Mouse (Mus musculus) monocyte, adult 5-6 weeks (primary cell): Measurements from ENCODE around the gene Rnf222. TPM values are rescaled to one million over a fixed set of nuclear protein-coding genes. Genes with fewer than 3 reads are reported as not detected.

ENCODE experiments used
- total RNA-seq: library from RNA; stranded (forward); fragments of 200-1000, 200-491, 200-594 nt; gene quantifications from 3 replicates; pipeline ENCODE4 v1.2.3, GENCODE M21; 2017

Rnf222 gene
- total RNA-seq, 1 experiment from 2014 or later: not detected

Other genes starting within 250 kb of the Rnf222 start
- 0.11 to 1.4 TPM (median 0.76 TPM) in 3 replicates for gene Myh10, start 197.0 kb upstream of the Rnf222 start, total RNA-seq
- gene Ndel1, start 16.7 kb upstream of the Rnf222 start, total RNA-seq: 152 to 252 TPM (median 234 TPM) in 3 replicates
- gene Rpl26, start 13.0 kb downstream of the Rnf222 start, total RNA-seq: 2,881 to 4,104 TPM (median 3,946 TPM) in 3 replicates
- not detected in 3 replicates for gene Odf4, start 38.5 kb downstream of the Rnf222 start, total RNA-seq
- not detected in 3 replicates for gene Arhgef15, start 68.9 kb downstream of the Rnf222 start, total RNA-seq
- 0.38 to 1.7 TPM in 2 of 3 replicates, not detected in the other for gene Slc25a35, start 79.6 kb downstream of the Rnf222 start, total RNA-seq
- 1.9 to 10.1 TPM (median 2.6 TPM) in 3 replicates for gene Rangrf, start 86.6 kb downstream of the Rnf222 start, total RNA-seq
- gene Pfas, start 119.9 kb downstream of the Rnf222 start, total RNA-seq: 7.1 to 9.6 TPM (median 7.4 TPM) in 3 replicates
- gene Ctc1, start 127.4 kb downstream of the Rnf222 start, total RNA-seq: 4.1 to 16.3 TPM (median 12.3 TPM) in 3 replicates
- gene Aurkb, start 157.1 kb downstream of the Rnf222 start, total RNA-seq: 1.1 to 8.3 TPM (median 4.8 TPM) in 3 replicates
- 12.4 to 16.1 TPM (median 13.3 TPM) in 3 replicates for gene Borcs6, start 171.2 kb downstream of the Rnf222 start, total RNA-seq
- 1.1 TPM in 1 of 3 replicates, not detected in the others for gene Tmem107, start 182.3 kb downstream of the Rnf222 start, total RNA-seq
- 13.1 to 89.9 TPM (median 23.6 TPM) in 3 replicates for gene Vamp2, start 199.9 kb downstream of the Rnf222 start, total RNA-seq
- 44.9 to 89.7 TPM (median 81.1 TPM) in 3 replicates for gene Per1, start 206.7 kb downstream of the Rnf222 start, total RNA-seq
- gene Hes7, start 231.9 kb downstream of the Rnf222 start, total RNA-seq: 0.49 TPM in 1 of 3 replicates, not detected in the others
- gene 9130213A22Rik, start 234.0 kb downstream of the Rnf222 start, total RNA-seq: not detected in 3 replicates
- 0.32 to 0.57 TPM in 2 of 3 replicates, not detected in the other for gene Aloxe3, start 237.3 kb downstream of the Rnf222 start, total RNA-seq